Mouse (Mus musculus) gastrocnemius, postnatal 25 days (tissue): ENCODE results near the gene Gm20777. TPM values are rescaled to one million over a fixed set of nuclear protein-coding genes. Genes with fewer than 3 reads are reported as not detected.
A peak's percentile ranks its signal among the peaks of the same experiment; 100 is the strongest.
"Not testable (repeated sequence)": the region's sequence is repeated elsewhere in the genome, so short reads cannot be mapped to it uniquely, and the experiment has no call there.

Experiments
- DNase-seq: peaks from one replicate; pipeline ENCODE4 v3.0.0; 2022
- long read RNA-seq, 2 experiments: library from polyadenylated mRNA; stranded (forward); transcript quantifications; one replicate each; pipeline ENCODE4 v2.0.0; 2021
- total RNA-seq, 2 experiments: library from RNA; stranded (reverse); gene quantifications; 1 replicate in 1 of 2; 2 replicates in 1 of 2; pipeline ENCODE4 v1.2.3; 2021

The Gm20777 gene
- total RNA-seq, result not detected
- long read RNA-seq, experiment 1, result 0 reads
- long read RNA-seq, experiment 2, result 0 reads

DNA sequence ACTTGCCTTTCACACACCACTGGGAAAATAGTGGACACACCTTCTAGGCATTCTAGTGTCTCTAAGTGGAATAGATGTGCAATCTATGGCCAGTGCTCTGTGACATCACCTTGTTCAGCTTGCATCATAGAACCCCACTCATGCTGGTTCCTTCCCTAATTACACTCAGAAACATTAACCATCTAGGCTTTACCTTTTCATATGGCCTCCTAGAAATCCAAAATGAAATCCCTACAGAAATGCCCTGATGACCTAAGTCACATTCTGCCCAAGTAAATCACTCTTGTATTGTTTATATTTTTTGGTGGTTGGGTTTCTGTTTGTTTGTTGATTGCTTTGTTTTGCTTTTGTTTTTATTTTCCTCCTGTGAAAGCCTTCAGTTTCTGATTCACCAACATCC is at the start of gene Gm20777:
Gm20777 (minus strand) TSS at position 101 of the 400 bp plus-strand sequence.
- not testable (repeated sequence) for DNase-seq

DNA sequence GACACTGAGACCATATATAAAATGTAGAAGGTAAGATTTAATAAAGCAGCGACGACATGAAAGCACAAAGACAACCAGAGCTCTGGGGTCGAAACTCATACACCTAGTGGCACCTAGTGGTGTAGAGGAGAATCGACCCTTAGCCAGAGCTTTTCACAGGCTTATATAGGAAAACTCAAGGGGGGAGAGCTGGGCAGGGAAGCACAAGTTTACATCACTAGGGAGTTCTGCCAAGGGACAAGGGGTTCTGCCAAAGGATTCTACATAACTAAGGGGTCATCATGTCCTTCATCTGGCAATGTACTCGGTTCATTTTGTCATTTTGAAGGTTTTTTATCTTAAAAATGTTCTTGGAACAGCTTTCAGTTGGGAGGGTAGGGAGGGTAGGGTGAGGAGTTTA is 42.7 kb downstream of the Gm20777 start:
- not testable (repeated sequence) for DNase-seq

DNA sequence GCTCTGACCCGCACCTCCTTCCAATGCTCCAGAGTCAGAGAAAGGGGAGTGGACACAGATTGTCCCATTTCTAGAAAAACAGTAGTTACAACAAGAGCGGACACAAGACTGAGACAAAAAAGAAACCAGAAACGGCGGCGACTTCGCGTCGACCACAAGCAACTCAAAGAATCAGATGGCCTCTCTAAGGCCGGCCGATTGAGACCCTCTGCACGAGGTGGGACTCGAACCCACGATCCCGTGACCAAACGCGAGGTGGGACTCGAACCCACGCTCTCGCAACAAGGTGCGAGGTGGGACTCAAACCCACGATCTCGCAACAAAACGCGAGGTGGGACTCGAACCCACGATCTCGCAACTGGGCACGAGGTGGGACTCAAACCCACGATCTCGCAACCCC is 43.5 kb downstream of the Gm20777 start:
- not testable (repeated sequence) for DNase-seq

DNA sequence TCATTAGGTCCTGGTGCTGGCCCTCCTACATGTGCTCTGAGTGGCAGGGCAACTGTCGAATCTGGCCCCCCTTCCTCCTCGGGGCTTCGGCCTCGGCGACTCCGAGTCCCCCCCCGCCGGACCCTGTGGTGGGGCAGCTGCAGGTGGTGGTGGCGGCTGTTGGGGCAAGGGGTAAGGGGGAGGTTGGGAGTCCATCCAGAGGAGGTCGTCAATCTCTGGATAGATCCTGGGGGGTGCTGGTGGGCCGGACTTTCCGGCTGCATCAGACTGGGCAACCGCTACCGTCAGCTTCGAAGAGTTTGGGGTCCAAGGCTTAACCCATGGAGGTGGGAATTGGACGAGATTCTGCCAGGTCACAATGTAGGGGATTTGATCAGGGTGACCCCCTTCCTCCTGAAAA is 44.0 kb downstream of the Gm20777 start:
- DNase-seq, result peak; percentile 4

DNA sequence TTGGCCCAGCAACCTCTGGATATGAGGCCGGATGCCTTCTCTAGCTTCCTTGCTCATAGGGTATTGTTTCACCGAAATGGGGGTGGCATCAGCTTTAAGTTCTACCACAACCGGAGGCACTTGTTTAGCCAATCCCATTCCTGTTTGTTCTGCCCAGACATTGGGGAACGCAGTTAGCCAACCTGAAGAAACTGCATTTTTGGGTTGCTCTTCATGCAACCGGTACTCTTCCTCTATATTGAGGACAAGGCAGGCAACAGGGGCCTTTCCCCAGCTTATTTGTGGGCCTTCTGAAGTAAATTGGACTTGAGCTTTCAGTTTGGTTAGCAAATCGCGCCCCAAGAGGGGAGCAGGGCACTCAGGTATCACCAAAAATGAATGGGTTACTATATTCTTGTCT is 45.6 kb downstream of the Gm20777 start:
- DNase-seq, result not testable (repeated sequence)

Other genes starting within 250 kb of the Gm20777 start
- not detected for gene Gm20737, start 216.4 kb downstream of the Gm20777 start, total RNA-seq
- not detected for gene Gm21775, start 199.0 kb downstream of the Gm20777 start, total RNA-seq
- not detected for gene Gm21900, start 136.1 kb downstream of the Gm20777 start, total RNA-seq